Mouse (Mus musculus) C2C12 (cell line): Measurements from ENCODE around the gene Hbs1l.

Experiments
- CTCF ChIP-seq: IDR thresholded peaks from one replicate; pipeline ENCODE4 v1.5.1; 2011; ENCODE audit not compliant: control insufficient read depth, insufficient read depth, insufficient read length
- MAX ChIP-seq: IDR thresholded peaks from one replicate; pipeline ENCODE4 v1.6.1; 2011; ENCODE audit warnings: mild to moderate bottlenecking, control low read depth
- MYOG ChIP-seq: IDR thresholded peaks from one replicate; pipeline ENCODE4 v1.6.1; 2011; ENCODE audit not compliant: control insufficient read depth, insufficient read length; ENCODE audit errors: extremely low read depth
- USF1 ChIP-seq: IDR thresholded peaks from one replicate; pipeline ENCODE4 v1.6.1; 2011; ENCODE audit warnings: low read depth, mild to moderate bottlenecking, control low read depth, moderate library complexity

DNA sequence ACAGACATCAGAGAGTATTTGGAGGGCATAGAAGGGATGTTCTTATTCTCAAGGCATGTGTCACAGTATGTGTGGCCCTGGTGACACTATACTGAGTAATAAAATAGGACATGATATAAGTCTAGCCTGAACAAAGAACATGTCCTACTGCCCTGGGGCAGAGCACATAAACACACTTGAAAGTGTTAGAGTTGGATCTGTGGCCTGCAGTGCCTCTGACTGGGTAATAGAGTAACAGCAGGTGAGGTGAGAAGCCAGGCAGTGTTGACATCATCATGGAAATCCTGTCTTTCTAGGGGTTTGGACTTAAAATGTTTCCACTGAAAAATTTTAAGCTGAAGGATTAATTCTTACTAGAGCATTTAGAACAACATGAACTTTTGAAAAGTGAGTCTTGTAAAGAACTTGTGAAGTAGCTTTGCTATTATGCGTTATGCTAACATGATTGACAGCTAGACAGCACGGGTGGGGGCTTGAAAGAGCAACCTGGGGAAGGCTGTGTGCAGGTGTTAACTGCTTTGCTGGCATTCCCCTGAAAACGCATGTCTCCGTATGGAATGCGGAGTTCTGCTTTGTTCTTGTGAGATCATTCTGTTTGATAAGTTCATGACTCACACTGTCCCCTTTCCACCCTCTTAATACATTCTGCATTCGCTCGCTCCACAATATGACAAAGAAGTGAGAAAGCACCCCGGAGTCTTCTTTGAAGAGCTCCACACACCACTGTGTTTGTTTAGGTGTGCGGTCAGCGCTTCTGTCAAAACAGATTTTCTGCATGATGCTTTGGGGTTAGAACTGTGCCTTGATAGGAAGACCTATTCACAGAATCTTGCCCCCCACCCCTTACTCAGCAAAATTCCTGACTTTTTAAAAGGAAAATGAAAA lies 8.3 kb upstream of the Hbs1l start:
- TF ChIP-seq CTCF (no peak), USF1 (no peak), MYOG (no peak), MAX (no peak)
